ENCODE assay signal across 23 mouse cellular contexts in the genomic region with DNA sequence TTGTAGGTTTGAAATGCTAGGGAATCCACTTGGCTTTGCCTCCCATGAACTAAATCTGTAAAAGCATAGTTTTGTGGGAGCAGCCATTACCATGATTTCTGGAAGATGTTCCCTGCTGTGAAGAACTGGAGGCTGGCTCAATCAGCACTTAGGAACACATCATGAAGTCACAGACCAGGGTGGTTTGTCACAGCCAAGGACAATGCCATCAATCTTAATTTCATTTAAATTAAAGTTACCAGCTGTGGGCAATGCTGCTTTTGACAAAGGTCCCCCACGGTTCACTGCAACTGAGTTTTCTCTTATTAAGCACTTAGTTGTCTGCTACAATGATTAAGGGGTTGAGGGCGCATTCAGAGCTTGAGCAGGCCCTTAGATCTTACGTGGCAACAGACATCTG. TPM values are rescaled to one million over a fixed set of nuclear protein-coding genes. Genes with fewer than 3 reads are reported as not detected.
DNase-seq lines count a peak whose midpoint lies in the region; ATAC-seq lines count a peak whose summit lies in the region.
"Had no signal": no experiment of that assay in that cellular context is flagged by ENCODE, and none has a peak within 500 bp of the region (broad histone marks: within the 10 kb centered on the region; RNA-seq: fewer than 3 reads in every experiment).

No protein-coding gene starts in this region.

- WGBS in forebrain, embryonic 14.5 days: 49% methylated on average over 3 of the region's 3 CpGs
- WGBS in forebrain, embryonic 16.5 days: 41% methylated on average over 3 of the region's 3 CpGs
- 10% methylated on average over 3 of the region's 3 CpGs for WGBS in neural tube, embryonic 12.5 days
- WGBS in neural tube, embryonic 15.5 days: 24% methylated on average over 3 of the region's 3 CpGs

- H3K36me3 ChIP-seq in forebrain, embryonic 14.5 days (ENCODE audit: control insufficient read depth, insufficient read depth, low read length): no peaks in the 10 kb centered on the region
- H3K36me3 ChIP-seq in forebrain, embryonic 16.5 days (ENCODE audit: control insufficient read depth, insufficient read depth): no peaks in the 10 kb centered on the region
- H3K36me3 ChIP-seq in neural tube, embryonic 12.5 days: no peaks in the 10 kb centered on the region
- no peaks in the 10 kb centered on the region for H3K36me3 ChIP-seq in neural tube, embryonic 15.5 days
- H3K36me3 ChIP-seq: embryonic facial prominence, embryonic 15.5 days; heart, embryonic 10.5 days; kidney, embryonic 15.5 days; limb, embryonic 12.5 days; midbrain, embryonic 10.5 days had no signal

- no peak overlapping the region for H3K9ac ChIP-seq in forebrain, embryonic 14.5 days (ENCODE audit: low read length)
- no peak overlapping the region for H3K9ac ChIP-seq in forebrain, embryonic 16.5 days (replicated peaks; ENCODE audit: low read depth, low read length)
- no peak overlapping the region for H3K9ac ChIP-seq in neural tube, embryonic 12.5 days
- no peak overlapping the region for H3K9ac ChIP-seq in neural tube, embryonic 15.5 days (replicated peaks)
- H3K9ac ChIP-seq: embryonic facial prominence, embryonic 15.5 days; kidney, embryonic 15.5 days; limb, embryonic 12.5 days; liver, postnatal 0 days had no signal

- DNase-seq in forebrain, embryonic 14.5 days (ENCODE audit: low spot score): peak; percentile 30
- DNase-seq in embryo, embryonic 9.5 days (ENCODE audit: extremely low spot score): peak; percentile 13
- DNase-seq in kidney, adult 9 months: no peak
- DNase-seq in B cell, adult 2 months: no peak
- DNase-seq: adrenal gland, postnatal 36 days; cerebellum, adult 11-12 months; cerebellum, postnatal 10 days; gastrocnemius, postnatal 10 days; kidney, postnatal 36 days; liver, postnatal 0 days; thymus, adult 18-20 months had no signal

- H3K27ac ChIP-seq in forebrain, embryonic 14.5 days (ENCODE audit: low read depth, low read length): no peak overlapping the region
- no peak overlapping the region for H3K27ac ChIP-seq in forebrain, embryonic 16.5 days (ENCODE audit: low read length)
- no peak overlapping the region for H3K27ac ChIP-seq in neural tube, embryonic 12.5 days
- no peak overlapping the region for H3K27ac ChIP-seq in neural tube, embryonic 15.5 days (replicated peaks)
- H3K27ac ChIP-seq: embryonic facial prominence, embryonic 15.5 days; heart, embryonic 10.5 days; kidney, embryonic 15.5 days; limb, embryonic 12.5 days; macrophage; midbrain, embryonic 10.5 days had no signal

- no peak overlapping the region for H3K4me2 ChIP-seq in forebrain, embryonic 14.5 days (ENCODE audit: low read length)
- no peak overlapping the region for H3K4me2 ChIP-seq in forebrain, embryonic 16.5 days (ENCODE audit: low read length)
- no peak overlapping the region for H3K4me2 ChIP-seq in neural tube, embryonic 12.5 days (replicated peaks)
- no peak overlapping the region for H3K4me2 ChIP-seq in neural tube, embryonic 15.5 days
- H3K4me2 ChIP-seq: embryonic facial prominence, embryonic 15.5 days; kidney, embryonic 15.5 days; limb, embryonic 12.5 days; liver, embryonic 11.5 days had no signal

- no peaks in the 10 kb centered on the region for H3K4me1 ChIP-seq in forebrain, embryonic 14.5 days (ENCODE audit: control insufficient read depth, insufficient read depth, low read length)
- H3K4me1 ChIP-seq in forebrain, embryonic 16.5 days (replicated peaks; ENCODE audit: control insufficient read depth, insufficient read depth, low read length): no peaks in the 10 kb centered on the region
- no peaks in the 10 kb centered on the region for H3K4me1 ChIP-seq in neural tube, embryonic 12.5 days
- no peaks in the 10 kb centered on the region; the same call in 1 of the 2 replicates for H3K4me1 ChIP-seq in neural tube, embryonic 15.5 days
- H3K4me1 ChIP-seq: embryonic facial prominence, embryonic 15.5 days; heart, embryonic 10.5 days; kidney, embryonic 15.5 days; limb, embryonic 12.5 days had no signal

- no peaks in the 10 kb centered on the region for H3K27me3 ChIP-seq in forebrain, embryonic 14.5 days (replicated peaks; ENCODE audit: control insufficient read depth, insufficient read depth, low read length)
- no peaks in the 10 kb centered on the region for H3K27me3 ChIP-seq in forebrain, embryonic 16.5 days (replicated peaks; ENCODE audit: control insufficient read depth, insufficient read depth, low read length)
- no peaks in the 10 kb centered on the region for H3K27me3 ChIP-seq in neural tube, embryonic 12.5 days (replicated peaks)
- no peaks in the 10 kb centered on the region for H3K27me3 ChIP-seq in neural tube, embryonic 15.5 days (replicated peaks)
- H3K27me3 ChIP-seq: embryonic facial prominence, embryonic 15.5 days; kidney, embryonic 15.5 days; limb, embryonic 12.5 days had no signal

- no peak overlapping the region for H3K4me3 ChIP-seq in forebrain, embryonic 14.5 days (ENCODE audit: low read depth, low read length)
- no peak overlapping the region for H3K4me3 ChIP-seq in forebrain, embryonic 16.5 days (replicated peaks; ENCODE audit: low read length)
- no peak overlapping the region for H3K4me3 ChIP-seq in neural tube, embryonic 12.5 days
- no peak overlapping the region for H3K4me3 ChIP-seq in neural tube, embryonic 15.5 days (replicated peaks)
- H3K4me3 ChIP-seq: embryonic facial prominence, embryonic 15.5 days; heart, embryonic 10.5 days; kidney, embryonic 15.5 days; limb, embryonic 12.5 days; midbrain, embryonic 10.5 days had no signal

- H3K9me3 ChIP-seq in forebrain, embryonic 14.5 days (replicated peaks; ENCODE audit: control insufficient read depth, low read length): no peaks in the 10 kb centered on the region
- H3K9me3 ChIP-seq in forebrain, embryonic 16.5 days (ENCODE audit: control insufficient read depth, low read length): no peaks in the 10 kb centered on the region
- H3K9me3 ChIP-seq in neural tube, embryonic 12.5 days: no peaks in the 10 kb centered on the region
- no peaks in the 10 kb centered on the region for H3K9me3 ChIP-seq in neural tube, embryonic 15.5 days (replicated peaks)
- H3K9me3 ChIP-seq: embryonic facial prominence, embryonic 15.5 days; heart, embryonic 10.5 days; kidney, embryonic 15.5 days; limb, embryonic 12.5 days; midbrain, embryonic 10.5 days had no signal

- no peak for ATAC-seq in forebrain, embryonic 14.5 days
- no peak for ATAC-seq in forebrain, embryonic 16.5 days
- peak; percentile 50; the same call in 1 of the 2 replicates for ATAC-seq in neural tube, embryonic 12.5 days (ENCODE audit: low FRiP score, low read depth)
- ATAC-seq in neural tube, embryonic 15.5 days (ENCODE audit: low FRiP score): no peak
- ATAC-seq: intestine, embryonic 16.5 days; liver, postnatal 0 days; lung, postnatal 0 days had no signal

RNA-seq across cellular contexts. Expression of gene Cyyr1, which starts 48.1 kb away (rescaled TPM):
- 1.5 and 2.1 TPM in 2 replicates for polyA plus RNA-seq in forebrain, embryonic 14.5 days (2014; fragmentation: Nextera tagmentation; extraction: Ambion mirVana)
- 2.5 and 2.6 TPM in 2 replicates for polyA plus RNA-seq in forebrain, embryonic 16.5 days (2015; fragmentation: Nextera tagmentation; extraction: Ambion mirVana)
- polyA plus RNA-seq in neural tube, embryonic 12.5 days (2016; fragmentation: Nextera tagmentation; extraction: Ambion mirVana): 3.7 TPM in 2 replicates
- 2.8 and 3.0 TPM in 2 replicates for polyA plus RNA-seq in neural tube, embryonic 15.5 days (2015; fragmentation: Nextera tagmentation; extraction: Ambion mirVana)
- polyA plus RNA-seq: macrophage had no signal

Comparison
In these comparisons a context has a peak if more than half of its experiments do, and no peak if none do; other contexts are left out.
1. DNase-seq: peak in forebrain, embryonic 14.5 days (single experiment) and embryo, embryonic 9.5 days (single experiment); none in kidney, adult 9 months (single experiment) and B cell, adult 2 months (0 of 2).